Mouse (Mus musculus) stomach, postnatal 0 days (tissue): Measurements from ENCODE around the gene Lpcat4.

Experiments
- CTCF ChIP-seq: IDR thresholded peaks from 2 replicates; pipeline ENCODE4 v1.5.1; 2016; ENCODE audit warnings: antibody characterized with exemption, low read depth, mild to moderate bottlenecking, moderate library complexity
- EP300 ChIP-seq: optimal IDR thresholded peaks from 2 replicates; pipeline ENCODE3; 2016; ENCODE audit warnings: antibody characterized with exemption

- TF ChIP-seq CTCF (no peak), EP300 (no peak)
These were observed 37.6 kb downstream of the Lpcat4 start for GRCm38 (mm10) chr2:112276870-112277269.
